Mouse (Mus musculus) CH12.LX (cell line): ENCODE results near the gene RPS10-NUDT3. TPM values are rescaled to one million over a fixed set of nuclear protein-coding genes. Genes with fewer than 3 reads are reported as not detected.

Experiments
- DNase-seq: peaks from one replicate; pipeline ENCODE4 v3.0.0-alpha.2; 2013; ENCODE audit errors: extremely low read depth
- H3K27ac ChIP-seq: 2 replicates; pipeline ENCODE4 v1.5.1; 2012; ENCODE audit warnings: low read depth, mild to moderate bottlenecking, control low read depth, moderate library complexity; ENCODE audit not compliant: insufficient read depth
- H3K27me3 ChIP-seq: replicated peaks from 2 replicates; pipeline ENCODE3; 2012; ENCODE audit warnings: inconsistent platforms
- H3K36me3 ChIP-seq, 2 experiments: replicated peaks in 1 of 2; 2 replicates each; pipeline versions ENCODE3 to v1.6.1; 2012; ENCODE audit warnings: inconsistent platforms in 1 of 2, low read length in 1 of 2, mild to moderate bottlenecking in 1 of 2, mixed read lengths in 1 of 2, moderate library complexity in 1 of 2; ENCODE audit not compliant: control insufficient read depth in 1 of 2, insufficient read depth in 1 of 2
- H3K4me1 ChIP-seq, 2 experiments: 2 replicates each; pipeline ENCODE4 v1.6.1; 2012; ENCODE audit warnings: inconsistent platforms in 1 of 2, moderate library complexity in 1 of 2; ENCODE audit not compliant: insufficient read depth in 2 of 2, control insufficient read depth in 1 of 2
- H3K4me2 ChIP-seq: 2 replicates; pipeline ENCODE4 v1.6.1; 2012; ENCODE audit warnings: low read depth, mild to moderate bottlenecking, control low read depth; ENCODE audit not compliant: poor library complexity, insufficient read depth, severe bottlenecking
- H3K4me3 ChIP-seq, 3 experiments: fragments of 150-350 bp in 1 of 3; sonication (generic) in 1 of 3; replicated peaks in 1 of 3; 2 replicates each; pipeline versions ENCODE3 to v1.5.1; 2011 to 2012; ENCODE audit warnings: low read depth in 2 of 3, low read length in 2 of 3, mild to moderate bottlenecking in 2 of 3, moderate library complexity in 2 of 3, control low read depth in 1 of 3, improper control_type of control experiment in 1 of 3, inconsistent platforms in 1 of 3, mixed read lengths in 1 of 3; ENCODE audit not compliant: poor library complexity in 1 of 3
- H3K79me2 ChIP-seq: replicated peaks from 2 replicates; pipeline ENCODE4 v1.6.1; 2012; ENCODE audit warnings: mild to moderate bottlenecking, moderate library complexity; ENCODE audit not compliant: control insufficient read depth, poor library complexity, insufficient read depth, severe bottlenecking; ENCODE audit errors: extremely low read depth
- H3K9ac ChIP-seq: 2 replicates; pipeline ENCODE4 v1.6.1; 2012; ENCODE audit warnings: low read depth, mild to moderate bottlenecking, control low read depth, moderate library complexity; ENCODE audit not compliant: insufficient read depth
- H3K9me3 ChIP-seq: replicated peaks from 2 replicates; pipeline ENCODE3; 2012; ENCODE audit warnings: low read length, inconsistent platforms, mixed read lengths
- CHD2 ChIP-seq: IDR thresholded peaks from 2 replicates; pipeline ENCODE4 v1.6.1; 2011; ENCODE audit warnings: low read length, improper control_type of control experiment
- CTCF ChIP-seq, 2 experiments: IDR thresholded peaks in 1 of 2; conservative IDR thresholded peaks in 1 of 2; 2 replicates each; pipeline ENCODE4 v1.5.1; 2011 to 2012; ENCODE audit warnings: low read depth in 2 of 2, low read length in 2 of 2, improper control_type of control experiment in 1 of 2, inconsistent platforms in 1 of 2, mild to moderate bottlenecking in 1 of 2, moderate library complexity in 1 of 2
- ELF1 ChIP-seq: IDR thresholded peaks from 2 replicates; pipeline ENCODE4 v1.6.1; 2014; ENCODE audit warnings: low read depth, mild to moderate bottlenecking, inconsistent platforms, low read length, improper control_type of control experiment
- EP300 ChIP-seq: IDR thresholded peaks from 2 replicates; pipeline ENCODE4 v1.6.1; 2011; ENCODE audit warnings: low read length, improper control_type of control experiment
- JUND ChIP-seq: conservative IDR thresholded peaks from 2 replicates; pipeline ENCODE4 v1.6.1; 2011; ENCODE audit warnings: low read depth, low read length, improper control_type of control experiment
- KAT2A ChIP-seq: IDR thresholded peaks from 2 replicates; pipeline ENCODE4 v1.6.1; 2012; ENCODE audit warnings: low read length, improper control_type of control experiment, inconsistent platforms; ENCODE audit not compliant: insufficient replicate concordance
- PAX5 ChIP-seq: IDR thresholded peaks from 2 replicates; pipeline ENCODE4 v1.6.1; 2012; ENCODE audit warnings: low read length, inconsistent platforms, mixed read lengths
- SIN3A ChIP-seq: IDR thresholded peaks from 2 replicates; pipeline ENCODE4 v1.6.1; 2012; ENCODE audit warnings: low read length, improper control_type of control experiment, inconsistent platforms
- TBP ChIP-seq: conservative IDR thresholded peaks from 2 replicates; pipeline ENCODE4 v1.6.1; 2011; ENCODE audit warnings: low read depth, low read length, improper control_type of control experiment
- USF2 ChIP-seq: conservative IDR thresholded peaks from 2 replicates; pipeline ENCODE4 v1.6.1; 2011; ENCODE audit warnings: low read depth, low read length, improper control_type of control experiment
- dilution Hi-C: fragments of 300-500 bp; cut with MboI; formaldehyde crosslinking; loops from 2 replicates; pipeline ENCODE4 v1.14.3; 2020; ENCODE audit warnings: low sequenced_read_pairs; ENCODE audit not compliant: extremely low pct_unique_long_range_greater_than_20kb, extremely low pct_ligation_motif_present
- in situ Hi-C: fragments of 300-500 bp; cut with MboI; formaldehyde crosslinking; loops from 3 replicates; pipeline ENCODE4 v1.14.3; 2019; ENCODE audit warnings: low sequenced_read_pairs, low pct_ligation_motif_present, low pct_unique_long_range_greater_than_20kb, mixed read lengths
- polyA plus RNA-seq: library from polyadenylated mRNA; unstranded; fragments of >175 nt; gene quantifications from 2 replicates; pipeline ENCODE4 v1.2.1, GENCODE M21; 2012; ENCODE audit warnings: low read depth; ENCODE audit not compliant: insufficient read length
- total RNA-seq, 2 experiments: library from RNA; depleted of rRNA; stranded (reverse); fragments of 300-350 nt in 1 of 2; fragments of >200 nt in 1 of 2; gene quantifications; 2 replicates each; pipeline ENCODE4 v1.2.3; 2012 to 2014

The RPS10-NUDT3 gene
- total and polyA plus RNA-seq, 3 experiments = 30.3 TPM; not detected in 2

DNA sequence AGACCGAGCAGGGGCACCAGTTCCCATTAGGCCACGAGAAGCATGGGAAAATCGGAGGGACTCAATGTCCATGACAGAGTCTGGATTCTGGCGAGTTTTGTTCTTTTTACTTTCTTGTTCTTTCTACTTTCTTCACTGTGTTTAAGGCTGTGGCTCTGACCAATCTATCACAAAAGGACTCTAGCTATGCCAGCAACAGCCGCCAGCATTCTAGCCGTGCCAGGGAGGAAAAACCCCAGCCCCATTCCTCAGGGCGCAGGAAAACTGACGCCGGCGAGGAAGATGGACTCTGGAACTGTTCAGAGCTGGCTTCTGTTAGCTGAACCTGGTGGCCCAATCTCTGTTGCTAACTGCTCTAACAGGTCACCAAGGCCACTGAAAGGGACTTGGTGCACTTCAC is 56.5 kb downstream of the RPS10-NUDT3 start:
- no peak overlapping the region for H3K4me3 ChIP-seq
- no peaks in the 10 kb centered on the region for H3K9me3 ChIP-seq
- peaks cover 40 to 82% of the 10 kb centered on the region in 2 experiments for H3K36me3 ChIP-seq
- H3K9ac ChIP-seq = no peak overlapping the region
- TF ChIP-seq SIN3A (no peak), JUND (no peak), CHD2 (no peak)
- in situ Hi-C loops (no loop called here), dilution Hi-C loops (no loop called here)
- no peak overlapping the region for H3K27ac ChIP-seq
- H3K4me1 ChIP-seq = peaks cover 10 to 44% of the 10 kb centered on the region in 2 experiments
- no peak overlapping the region for H3K4me2 ChIP-seq
- H3K79me2 ChIP-seq = no peaks in the 10 kb centered on the region
- DNase-seq = no peak
- no peaks in the 10 kb centered on the region for H3K27me3 ChIP-seq

GRCm38 (mm10) chr17:27577468-27577867 is 57.6 kb downstream of the RPS10-NUDT3 start:
- TF ChIP-seq CTCF (conservative IDR thresholded peaks at IDR 0.05 in 1 of 2, IDR thresholded peaks at IDR 0.05 in 1 of 2; ENCODE audit: low read depth in 2 of 2, low read length in 2 of 2) (peak in 1 of 2 experiments; percentile 31; a peak in 2 of 4 replicates), EP300 (no peak)
- TF ChIP-seq, all 38 proteins: peak for 1
- no peak overlapping the region for H3K27ac ChIP-seq
- peaks cover 7 to 34% of the 10 kb centered on the region in 2 experiments for H3K4me1 ChIP-seq
- no peaks in the 10 kb centered on the region for H3K79me2 ChIP-seq
- peaks cover 33 to 78% of the 10 kb centered on the region in 2 experiments for H3K36me3 ChIP-seq
- DNase-seq = no peak
- no peaks in the 10 kb centered on the region for H3K27me3 ChIP-seq
- dilution Hi-C loops = no loop called here
- in situ Hi-C loops = no loop called here
- no peak overlapping the region for H3K4me3 ChIP-seq
- no peaks in the 10 kb centered on the region for H3K9me3 ChIP-seq
- H3K4me2 ChIP-seq = no peak overlapping the region
- no peak overlapping the region for H3K9ac ChIP-seq

DNA sequence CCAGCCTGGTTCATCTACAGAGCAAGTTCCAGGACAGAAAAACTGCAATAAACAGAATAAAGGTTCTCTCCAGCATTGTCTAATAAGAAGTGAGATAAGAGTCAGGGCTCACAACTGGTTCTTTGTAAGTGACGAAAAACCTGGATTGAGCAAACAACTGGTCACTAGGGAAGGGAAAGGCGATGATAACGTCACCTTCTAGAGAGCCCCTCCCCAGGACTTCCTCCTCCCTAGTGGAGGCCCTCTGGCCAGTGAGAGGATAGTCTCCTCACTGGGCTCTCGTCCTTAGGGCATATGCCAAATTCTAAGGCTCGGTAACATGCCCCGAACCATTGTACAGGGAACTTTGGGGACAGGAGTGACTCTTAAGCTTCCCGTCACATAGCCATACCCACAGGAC is 59.0 kb downstream of the RPS10-NUDT3 start:
- no peak overlapping the region for H3K4me3 ChIP-seq
- no peaks in the 10 kb centered on the region for H3K27me3 ChIP-seq
- H3K27ac ChIP-seq = no peak overlapping the region
- dilution Hi-C loops (no loop called here), in situ Hi-C loops (no loop called here)
- peaks cover 25 to 66% of the 10 kb centered on the region in 2 experiments for H3K36me3 ChIP-seq
- H3K79me2 ChIP-seq = no peaks in the 10 kb centered on the region
- TF ChIP-seq KAT2A = no peak
- TF ChIP-seq TBP = no peak
- no peak for TF ChIP-seq PAX5
- no peak for TF ChIP-seq JUND
- no peak for TF ChIP-seq ELF1
- no peak for TF ChIP-seq USF2
- H3K4me1 ChIP-seq = peaks cover 10 to 35% of the 10 kb centered on the region in 2 experiments
- no peak for DNase-seq
- no peak overlapping the region for H3K4me2 ChIP-seq
- no peaks in the 10 kb centered on the region for H3K9me3 ChIP-seq
- H3K9ac ChIP-seq = no peak overlapping the region
